Mouse (Mus musculus): ENCODE measurements around the gene Luc7l3. TPM values are rescaled to one million over a fixed set of nuclear protein-coding genes. Genes with fewer than 3 reads are reported as not detected.

The Luc7l3 gene
- polyA plus RNA-seq, 1 experiment from 2014 or later = 74.6 TPM

DNA sequence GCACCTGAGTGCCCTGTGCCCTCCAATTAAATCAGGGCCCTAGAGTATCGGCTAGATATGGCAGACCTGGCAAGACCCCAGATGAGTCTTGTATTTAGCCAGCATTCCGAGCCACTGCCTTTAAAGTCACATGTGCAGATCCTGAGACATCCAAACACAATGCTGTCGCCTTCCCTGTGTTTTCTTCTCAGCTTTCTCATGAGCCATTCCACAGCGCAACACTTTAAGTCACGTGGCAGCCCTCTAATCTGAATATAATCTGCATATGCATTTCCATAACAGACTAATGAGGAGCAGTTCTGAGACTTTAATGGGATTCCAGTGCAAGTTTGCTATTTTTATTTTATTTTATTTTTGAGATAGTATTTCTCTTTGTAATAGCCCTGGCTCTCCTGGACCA is 66.1 kb downstream of the Luc7l3 start:
- no peak for ATAC-seq
- Histone ChIP-seq H3K27ac (ENCODE audit: low read length) (no peak overlapping the region), H3K4me2 (ENCODE audit: low read depth, low read length) (no peak overlapping the region), H3K9me3 (ENCODE audit: control insufficient read depth, low read length) (no peaks in the 10 kb centered on the region), H3K27me3 (replicated peaks; ENCODE audit: control insufficient read depth, insufficient read depth, low read length) (no peaks in the 10 kb centered on the region), H3K4me3 (ENCODE audit: low read length) (no peak overlapping the region), H3K36me3 (ENCODE audit: control insufficient read depth, insufficient read depth, low read length) (no peaks in the 10 kb centered on the region), H3K9ac (ENCODE audit: low read depth, low read length) (no peak overlapping the region), H3K4me1 (ENCODE audit: control insufficient read depth, insufficient read depth, low read length) (no peaks in the 10 kb centered on the region; the same call in 1 of the 2 replicates)
- 74% methylated on average over 5 of the region's 5 CpGs for WGBS

- Histone ChIP-seq H3K4me1 (ENCODE audit: control insufficient read depth, insufficient read depth, low read length) (no peaks in the 10 kb centered on the region; the same call in 1 of the 2 replicates), H3K36me3 (ENCODE audit: control insufficient read depth, insufficient read depth, low read length) (no peaks in the 10 kb centered on the region), H3K27me3 (replicated peaks; ENCODE audit: control insufficient read depth, insufficient read depth, low read length) (no peaks in the 10 kb centered on the region), H3K9me3 (ENCODE audit: control insufficient read depth, low read length) (no peaks in the 10 kb centered on the region), H3K27ac (ENCODE audit: low read length) (no peak overlapping the region), H3K9ac (ENCODE audit: low read depth, low read length) (no peak overlapping the region), H3K4me2 (ENCODE audit: low read depth, low read length) (no peak overlapping the region), H3K4me3 (ENCODE audit: low read length) (no peak overlapping the region)
- 88% methylated on average over 10 of the region's 10 CpGs for WGBS
- no peak for ATAC-seq
These were observed 68.1 kb downstream of the Luc7l3 start for GRCm38 (mm10) chr11:94253691-94254090.

GRCm38 (mm10) chr11:94253156-94253555 is 68.6 kb downstream of the Luc7l3 start:
- H3K27ac ChIP-seq (ENCODE audit: low read length) = no peak overlapping the region
- H3K9me3 ChIP-seq (ENCODE audit: control insufficient read depth, low read length) = no peaks in the 10 kb centered on the region
- 79% methylated on average over 9 of the region's 9 CpGs for WGBS
- no peak overlapping the region for H3K4me3 ChIP-seq (ENCODE audit: low read length)
- no peaks in the 10 kb centered on the region for H3K36me3 ChIP-seq (ENCODE audit: control insufficient read depth, insufficient read depth, low read length)
- H3K4me2 ChIP-seq (ENCODE audit: low read depth, low read length) = no peak overlapping the region
- no peaks in the 10 kb centered on the region; the same call in 1 of the 2 replicates for H3K4me1 ChIP-seq (ENCODE audit: control insufficient read depth, insufficient read depth, low read length)
- ATAC-seq = no peak
- H3K9ac ChIP-seq (ENCODE audit: low read depth, low read length) = no peak overlapping the region
- no peaks in the 10 kb centered on the region for H3K27me3 ChIP-seq (replicated peaks; ENCODE audit: control insufficient read depth, insufficient read depth, low read length)

GRCm38 (mm10) chr11:94246789-94247061 is 75.1 kb downstream of the Luc7l3 start:
- Histone ChIP-seq H3K27me3 (replicated peaks; ENCODE audit: control insufficient read depth, insufficient read depth, low read length) (no peaks in the 10 kb centered on the region), H3K4me1 (ENCODE audit: control insufficient read depth, insufficient read depth, low read length) (peaks cover 34% of the 10 kb centered on the region), H3K36me3 (ENCODE audit: control insufficient read depth, insufficient read depth, low read length) (no peaks in the 10 kb centered on the region), H3K4me2 (ENCODE audit: low read depth, low read length) (no peak overlapping the region), H3K9ac (ENCODE audit: low read depth, low read length) (no peak overlapping the region), H3K4me3 (ENCODE audit: low read length) (no peak overlapping the region), H3K9me3 (ENCODE audit: control insufficient read depth, low read length) (no peaks in the 10 kb centered on the region), H3K27ac (ENCODE audit: low read length) (peak overlapping the region; percentile 37; the same call in 1 of the 2 replicates)
- WGBS = 59% methylated on average over 8 of the region's 8 CpGs
- ATAC-seq = no peak

DNA sequence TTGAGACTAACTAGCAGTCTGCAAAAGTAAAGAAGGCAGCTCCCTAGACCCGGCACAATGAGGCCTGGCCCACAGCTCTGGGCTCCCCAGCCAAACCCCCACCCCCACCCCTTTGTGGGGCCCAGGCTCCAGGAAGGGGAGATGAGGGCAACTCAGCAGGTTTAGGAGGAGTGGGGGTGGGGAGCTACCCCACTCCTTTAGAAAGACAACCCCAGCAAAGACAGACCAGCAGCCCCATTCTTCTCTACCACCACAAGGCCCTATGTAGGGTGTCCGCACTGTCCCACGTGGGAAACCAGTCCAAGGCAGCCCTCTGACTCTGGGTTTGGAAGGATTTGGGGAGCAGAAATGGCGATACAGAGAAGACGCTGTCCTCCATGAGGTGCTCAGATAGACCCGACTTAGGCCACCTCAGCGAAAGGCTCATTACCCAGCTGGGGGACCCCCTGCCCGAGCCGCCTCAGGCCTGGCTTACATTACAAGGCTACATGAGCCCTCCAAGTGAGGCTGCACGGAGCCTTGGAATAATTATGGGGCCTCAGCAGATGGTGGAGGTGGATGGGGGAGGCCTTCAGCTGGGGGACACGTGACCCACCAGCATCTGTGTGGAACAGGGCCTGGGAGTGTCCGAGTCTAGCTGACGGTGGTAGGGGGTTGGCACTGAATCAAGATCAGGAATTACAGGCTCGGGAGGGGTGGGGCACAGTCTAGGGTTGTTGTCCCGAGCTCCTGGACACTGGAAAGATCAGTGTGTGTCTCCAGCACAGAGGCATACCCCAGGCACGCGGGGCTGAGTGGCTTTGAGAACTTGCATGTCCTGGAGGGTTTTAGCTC is 75.6 kb downstream of the Luc7l3 start, which contains the start of gene Wfikkn2:
Gene Wfikkn2 (minus strand): TSS at position 51 of the 834 bp plus-strand sequence.
- H3K4me3 ChIP-seq (ENCODE audit: low read length) = no peak within 1 kb of the TSS
- H3K36me3 ChIP-seq (ENCODE audit: control insufficient read depth, insufficient read depth, low read length) = no peaks in the 10 kb centered on the region
- peak; percentile 73 for ATAC-seq
- H3K27me3 ChIP-seq (replicated peaks; ENCODE audit: control insufficient read depth, insufficient read depth, low read length) = no peaks in the 10 kb centered on the region
- H3K4me1 ChIP-seq (ENCODE audit: control insufficient read depth, insufficient read depth, low read length) = peaks cover 34% of the 10 kb centered on the region
- no peaks in the 10 kb centered on the region for H3K9me3 ChIP-seq (ENCODE audit: control insufficient read depth, low read length)
- peak within 1 kb of the TSS; percentile 37; the same call in 1 of the 2 replicates for H3K27ac ChIP-seq (ENCODE audit: low read length)
- 45% methylated on average over 17 of the region's 17 CpGs for WGBS
- H3K4me2 ChIP-seq (ENCODE audit: low read depth, low read length) = no peak within 1 kb of the TSS
- no peak within 1 kb of the TSS; the same call in 1 of the 2 replicates for H3K9ac ChIP-seq (ENCODE audit: low read depth, low read length)

DNA sequence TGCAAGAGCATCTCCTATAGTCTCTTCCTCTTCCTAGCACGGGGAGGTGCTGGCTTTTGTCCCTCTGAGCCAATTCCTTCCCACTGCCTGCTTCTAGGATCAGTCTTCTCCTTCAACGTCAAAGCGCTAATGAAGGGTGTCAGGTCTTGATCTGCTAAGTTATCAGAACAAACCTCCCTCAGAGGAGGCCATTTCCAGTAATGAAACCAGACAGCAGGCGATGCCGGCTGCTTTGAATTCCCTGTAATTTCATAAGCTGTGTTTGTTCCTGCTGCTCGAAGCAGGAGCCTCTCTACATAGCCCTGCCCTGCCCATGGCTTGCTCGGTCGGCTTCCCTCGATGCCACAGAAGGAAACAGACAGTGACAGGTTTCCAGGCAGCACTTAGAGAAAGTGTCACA is 77.4 kb downstream of the Luc7l3 start:
- Histone ChIP-seq H3K36me3 (ENCODE audit: control insufficient read depth, insufficient read depth, low read length) (no peaks in the 10 kb centered on the region), H3K9me3 (ENCODE audit: control insufficient read depth, low read length) (no peaks in the 10 kb centered on the region), H3K4me1 (ENCODE audit: control insufficient read depth, insufficient read depth, low read length) (peaks cover 39% of the 10 kb centered on the region), H3K4me3 (ENCODE audit: low read length) (no peak overlapping the region), H3K27ac (ENCODE audit: low read length) (no peak overlapping the region), H3K9ac (ENCODE audit: low read depth, low read length) (no peak overlapping the region), H3K27me3 (replicated peaks; ENCODE audit: control insufficient read depth, insufficient read depth, low read length) (no peaks in the 10 kb centered on the region), H3K4me2 (ENCODE audit: low read depth, low read length) (no peak overlapping the region)
- no peak for ATAC-seq
- WGBS = 63% methylated on average over 9 of the region's 9 CpGs

DNA sequence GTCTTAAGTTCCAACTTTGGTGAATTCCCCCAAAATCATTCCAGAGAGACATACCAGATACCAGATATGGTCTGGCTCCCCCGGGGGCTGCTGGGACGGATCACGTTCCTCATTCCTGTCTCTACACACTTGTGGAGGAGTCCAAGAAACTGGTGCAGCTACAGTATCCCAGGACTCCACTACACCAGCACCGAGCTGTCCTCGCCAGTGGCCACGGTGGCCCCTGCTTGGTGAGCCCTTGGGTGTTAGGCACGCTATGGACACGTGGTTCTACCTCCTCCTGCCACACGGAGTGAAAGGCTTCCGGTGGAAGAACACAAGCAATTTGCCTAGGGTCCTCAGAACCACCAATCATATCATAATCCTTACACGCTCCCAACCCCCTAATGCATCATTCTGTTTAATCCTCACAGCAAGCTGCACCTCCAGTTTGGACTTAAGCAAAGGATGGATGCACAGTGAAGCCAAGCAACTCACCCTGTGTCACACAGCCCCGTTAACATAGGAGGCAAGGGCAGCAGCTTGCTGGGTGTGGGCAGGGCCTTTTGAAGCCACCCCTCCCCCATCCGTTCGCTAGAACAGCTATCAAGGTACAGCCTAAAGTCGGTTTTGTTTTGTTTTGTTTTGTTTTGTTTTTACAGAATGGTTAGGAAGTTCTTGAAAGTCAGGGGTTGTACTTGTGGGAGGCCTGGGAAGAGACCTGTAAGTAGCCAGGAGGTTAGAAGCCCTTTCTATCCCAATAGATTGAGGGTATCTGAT is 78.2 kb downstream of the Luc7l3 start:
- no peaks in the 10 kb centered on the region for H3K9me3 ChIP-seq (ENCODE audit: control insufficient read depth, low read length)
- H3K4me2 ChIP-seq (ENCODE audit: low read depth, low read length) = peak overlapping the region; percentile 65
- H3K27me3 ChIP-seq (replicated peaks; ENCODE audit: control insufficient read depth, insufficient read depth, low read length) = no peaks in the 10 kb centered on the region
- peak overlapping the region; percentile 29; the same call in 1 of the 2 replicates for H3K27ac ChIP-seq (ENCODE audit: low read length)
- H3K4me1 ChIP-seq (ENCODE audit: control insufficient read depth, insufficient read depth, low read length) = peaks cover 39% of the 10 kb centered on the region
- no peak overlapping the region for H3K9ac ChIP-seq (ENCODE audit: low read depth, low read length)
- peak overlapping the region; percentile 28; the same call in 1 of the 2 replicates for H3K4me3 ChIP-seq (ENCODE audit: low read length)
- no peaks in the 10 kb centered on the region for H3K36me3 ChIP-seq (ENCODE audit: control insufficient read depth, insufficient read depth, low read length)
- ATAC-seq = peak; percentile 10; the same call in 1 of the 2 replicates
- WGBS = 42% methylated on average over 15 of the region's 15 CpGs

GRCm38 (mm10) chr11:94242760-94243421 is 78.9 kb downstream of the Luc7l3 start:
- peak overlapping the region; percentile 65 for H3K4me2 ChIP-seq (ENCODE audit: low read depth, low read length)
- ATAC-seq = peak; percentile 49
- H3K36me3 ChIP-seq (ENCODE audit: control insufficient read depth, insufficient read depth, low read length) = no peaks in the 10 kb centered on the region
- H3K4me3 ChIP-seq (ENCODE audit: low read length) = peak overlapping the region; percentile 28
- H3K9ac ChIP-seq (ENCODE audit: low read depth, low read length) = peak overlapping the region; percentile 65
- 6% methylated on average over 29 of the region's 29 CpGs for WGBS
- peak overlapping the region; percentile 33 for H3K27ac ChIP-seq (ENCODE audit: low read length)
- H3K9me3 ChIP-seq (ENCODE audit: control insufficient read depth, low read length) = no peaks in the 10 kb centered on the region
- H3K27me3 ChIP-seq (replicated peaks; ENCODE audit: control insufficient read depth, insufficient read depth, low read length) = no peaks in the 10 kb centered on the region
- H3K4me1 ChIP-seq (ENCODE audit: control insufficient read depth, insufficient read depth, low read length) = peaks cover 39% of the 10 kb centered on the region

GRCm38 (mm10) chr11:94239706-94240105 is 82.1 kb downstream of the Luc7l3 start:
- H3K4me2 ChIP-seq (ENCODE audit: low read depth, low read length) = no peak overlapping the region
- no peak overlapping the region for H3K27ac ChIP-seq (ENCODE audit: low read length)
- H3K27me3 ChIP-seq (replicated peaks; ENCODE audit: control insufficient read depth, insufficient read depth, low read length) = no peaks in the 10 kb centered on the region
- no peaks in the 10 kb centered on the region for H3K36me3 ChIP-seq (ENCODE audit: control insufficient read depth, insufficient read depth, low read length)
- no peak for ATAC-seq
- H3K4me1 ChIP-seq (ENCODE audit: control insufficient read depth, insufficient read depth, low read length) = peaks cover 20% of the 10 kb centered on the region
- no peak overlapping the region for H3K4me3 ChIP-seq (ENCODE audit: low read length)
- H3K9ac ChIP-seq (ENCODE audit: low read depth, low read length) = 0 out of 2 replicates have a peak overlapping the region, but pooled peaks have one; percentile 31
- 43% methylated on average over 9 of the region's 9 CpGs for WGBS
- H3K9me3 ChIP-seq (ENCODE audit: control insufficient read depth, low read length) = no peaks in the 10 kb centered on the region
